ENCODE assay signal across 15 mouse cellular contexts in genomic region chr5:54034680-54035079, GRCm38 (mm10). TPM values are rescaled to one million over a fixed set of nuclear protein-coding genes. Genes with fewer than 3 reads are reported as not detected.
DNase-seq lines count a peak whose midpoint lies in the region; ATAC-seq and TF ChIP-seq lines count a peak whose summit lies in the region.
"Had no signal": no experiment of that assay in that cellular context is flagged by ENCODE, and none has a peak within 500 bp of the region (broad histone marks: within the 10 kb centered on the region; RNA-seq: fewer than 3 reads in every experiment).

No protein-coding gene starts in this region.

- H3K4me1 ChIP-seq in intestine, embryonic 15.5 days (replicated peaks) = no peaks in the 10 kb centered on the region
- 0 out of 2 replicates have a peak, but pooled peaks cover 3% of the 10 kb centered on the region for H3K4me1 ChIP-seq in intestine, postnatal 0 days (replicated peaks; ENCODE audit: control insufficient read depth, insufficient read depth, low read length)
- peaks cover 15% of the 10 kb centered on the region; the same call in 1 of the 2 replicates for H3K4me1 ChIP-seq in lung, embryonic 15.5 days
- peaks cover 8% of the 10 kb centered on the region for H3K4me1 ChIP-seq in limb, embryonic 15.5 days
- H3K4me1 ChIP-seq: midbrain, embryonic 15.5 days had no signal

- no peak overlapping the region for H3K4me2 ChIP-seq in intestine, embryonic 15.5 days (replicated peaks)
- H3K4me2 ChIP-seq in intestine, postnatal 0 days (replicated peaks; ENCODE audit: low read depth) = no peak overlapping the region
- no peak overlapping the region for H3K4me2 ChIP-seq in lung, embryonic 15.5 days
- no peak overlapping the region for H3K4me2 ChIP-seq in limb, embryonic 15.5 days
- H3K4me2 ChIP-seq: embryonic facial prominence, embryonic 12.5 days; hindbrain, embryonic 14.5 days; midbrain, embryonic 15.5 days had no signal

- no peak for TF ChIP-seq CTCF in intestine, postnatal 0 days (IDR thresholded peaks at IDR 0.05; ENCODE audit: low read depth)

- H3K27ac ChIP-seq in intestine, embryonic 15.5 days = no peak overlapping the region
- H3K27ac ChIP-seq in intestine, postnatal 0 days (ENCODE audit: low read depth, low read length) = no peak overlapping the region
- peak overlapping the region; percentile 44 for H3K27ac ChIP-seq in lung, embryonic 15.5 days
- H3K27ac ChIP-seq in limb, embryonic 15.5 days = peak overlapping the region; percentile 11; the same call in 1 of the 2 replicates
- H3K27ac ChIP-seq: hindbrain, embryonic 14.5 days; midbrain, embryonic 15.5 days had no signal

- H3K9ac ChIP-seq in intestine, embryonic 15.5 days = no peak overlapping the region
- no peak overlapping the region for H3K9ac ChIP-seq in intestine, postnatal 0 days (ENCODE audit: low read depth, low read length)
- H3K9ac ChIP-seq in lung, embryonic 15.5 days = no peak overlapping the region
- no peak overlapping the region for H3K9ac ChIP-seq in limb, embryonic 15.5 days
- H3K9ac ChIP-seq: embryonic facial prominence, embryonic 12.5 days; hindbrain, embryonic 14.5 days; midbrain, embryonic 15.5 days had no signal

- WGBS in intestine, embryonic 15.5 days = 46% methylated on average over 1 of the region's 1 CpGs
- 43% methylated on average over 1 of the region's 1 CpGs for WGBS in intestine, postnatal 0 days
- 39% methylated on average over 1 of the region's 1 CpGs for WGBS in lung, embryonic 15.5 days
- 59% methylated on average over 1 of the region's 1 CpGs for WGBS in limb, embryonic 15.5 days

- H3K27me3 ChIP-seq in intestine, embryonic 15.5 days (replicated peaks) = no peaks in the 10 kb centered on the region
- H3K27me3 ChIP-seq in intestine, postnatal 0 days (replicated peaks; ENCODE audit: control insufficient read depth, insufficient read depth, low read length) = no peaks in the 10 kb centered on the region
- no peaks in the 10 kb centered on the region for H3K27me3 ChIP-seq in lung, embryonic 15.5 days
- no peaks in the 10 kb centered on the region for H3K27me3 ChIP-seq in limb, embryonic 15.5 days
- H3K27me3 ChIP-seq: embryonic facial prominence, embryonic 12.5 days; midbrain, embryonic 15.5 days had no signal

- no peaks in the 10 kb centered on the region for H3K9me3 ChIP-seq in intestine, embryonic 15.5 days
- H3K9me3 ChIP-seq in intestine, postnatal 0 days (ENCODE audit: control insufficient read depth) = no peaks in the 10 kb centered on the region
- H3K9me3 ChIP-seq in lung, embryonic 15.5 days = no peaks in the 10 kb centered on the region
- no peaks in the 10 kb centered on the region for H3K9me3 ChIP-seq in limb, embryonic 15.5 days
- H3K9me3 ChIP-seq: embryonic facial prominence, embryonic 12.5 days; midbrain, embryonic 15.5 days had no signal

- no peak overlapping the region for H3K4me3 ChIP-seq in intestine, embryonic 15.5 days (replicated peaks)
- no peak overlapping the region for H3K4me3 ChIP-seq in intestine, postnatal 0 days (ENCODE audit: low read depth, low read length)
- H3K4me3 ChIP-seq in lung, embryonic 15.5 days = no peak overlapping the region
- no peak overlapping the region for H3K4me3 ChIP-seq in limb, embryonic 15.5 days
- H3K4me3 ChIP-seq: embryonic facial prominence, embryonic 12.5 days; midbrain, embryonic 15.5 days had no signal

- ATAC-seq in intestine, embryonic 15.5 days = 0 out of 2 replicates have a peak, but pooled peaks have one; percentile 10
- no peak for ATAC-seq in intestine, postnatal 0 days
- ATAC-seq in lung, embryonic 15.5 days (ENCODE audit: borderline replicate concordance, extremely low read depth, low FRiP score, low TSS enrichment) = peak; percentile 69; the same call in 1 of the 2 replicates
- no peak for ATAC-seq in limb, embryonic 15.5 days (ENCODE audit: insufficient number of reproducible peaks, low FRiP score, low TSS enrichment, low read depth)
- ATAC-seq: CD4-positive, CD25-positive, alpha-beta regulatory T cell, adult 4 months; midbrain, embryonic 15.5 days had no signal

- no peak for DNase-seq in lung, postnatal 14 days
- DNase-seq in ZHBTc4 (ENCODE audit: low read depth, low spot score) = peak; percentile 24
- no peak for DNase-seq in retina, embryonic 14.5 days (ENCODE audit: low spot score)
- DNase-seq: cerebellum, adult 9-11 months; gastrocnemius, postnatal 25 days; kidney, adult 11 months; right cerebral cortex, postnatal 25 days had no signal

- no peaks in the 10 kb centered on the region for H3K36me3 ChIP-seq in intestine, embryonic 15.5 days
- H3K36me3 ChIP-seq in intestine, postnatal 0 days (ENCODE audit: control insufficient read depth, insufficient read depth) = no peaks in the 10 kb centered on the region
- no peaks in the 10 kb centered on the region for H3K36me3 ChIP-seq in lung, embryonic 15.5 days
- no peaks in the 10 kb centered on the region for H3K36me3 ChIP-seq in limb, embryonic 15.5 days
- H3K36me3 ChIP-seq: embryonic facial prominence, embryonic 12.5 days; midbrain, embryonic 15.5 days had no signal

RNA-seq across cellular contexts. Expression of gene Stim2, which starts 36.4 kb away (rescaled TPM):
- polyA plus RNA-seq in intestine, embryonic 15.5 days (2015; fragmentation: Nextera tagmentation; extraction: Ambion mirVana) = 16.1 and 17.8 TPM in 2 replicates
- 13.9 and 14.1 TPM in 2 replicates for polyA plus RNA-seq in intestine, postnatal 0 days (2015; fragmentation: Nextera tagmentation; extraction: Ambion mirVana)
- 19.6 and 25.2 TPM in 2 replicates for polyA plus RNA-seq in lung, embryonic 15.5 days (2015; fragmentation: Nextera tagmentation; extraction: Ambion mirVana)
- 16.0 and 22.6 TPM in 2 replicates for polyA plus RNA-seq in limb, embryonic 15.5 days (2015; fragmentation: Nextera tagmentation; extraction: Ambion mirVana)

Comparison
In these comparisons a context has a peak if more than half of its experiments do, and no peak if none do; other contexts are left out.
1. ATAC-seq: peak in intestine, embryonic 15.5 days (single experiment) and lung, embryonic 15.5 days (single experiment); none in intestine, postnatal 0 days (single experiment) and limb, embryonic 15.5 days (single experiment).
2. H3K27ac ChIP-seq: peak in lung, embryonic 15.5 days (single experiment) and limb, embryonic 15.5 days (single experiment); none in intestine, embryonic 15.5 days (single experiment) and intestine, postnatal 0 days (single experiment).